Mouse (Mus musculus): ENCODE results near the gene Phf6. TPM values are rescaled to one million over a fixed set of nuclear protein-coding genes. Genes with fewer than 3 reads are reported as not detected.

The Phf6 gene
- polyA plus RNA-seq, 1 experiment from 2014 or later: 16.7 TPM

Other genes starting within 250 kb of the Phf6 start
- 0.26 and 1.1 TPM in 2 replicates for gene Ccdc160, start 121.1 kb upstream of the Phf6 start, polyA plus RNA-seq (2014; fragmentation: Nextera tagmentation; extraction: Ambion mirVana)
- gene Hprt, start 75.9 kb downstream of the Phf6 start, polyA plus RNA-seq (2014; fragmentation: Nextera tagmentation; extraction: Ambion mirVana): 225 and 243 TPM in 2 replicates

Data from heart, embryonic 14.5 days (tissue).